Mouse (Mus musculus) monocyte, adult 59 days (primary cell): ENCODE results near the gene 9130023H24Rik. TPM values are rescaled to one million over a fixed set of nuclear protein-coding genes. Genes with fewer than 3 reads are reported as not detected.

Experiments used
- total RNA-seq, 2 experiments: library from RNA; stranded (reverse); gene quantifications; one replicate each; pipeline ENCODE4 v1.2.4; 2023

Gene 9130023H24Rik
- total RNA-seq: 1 to 10 TPM; 1.9 to 2.3 TPM

DNA sequence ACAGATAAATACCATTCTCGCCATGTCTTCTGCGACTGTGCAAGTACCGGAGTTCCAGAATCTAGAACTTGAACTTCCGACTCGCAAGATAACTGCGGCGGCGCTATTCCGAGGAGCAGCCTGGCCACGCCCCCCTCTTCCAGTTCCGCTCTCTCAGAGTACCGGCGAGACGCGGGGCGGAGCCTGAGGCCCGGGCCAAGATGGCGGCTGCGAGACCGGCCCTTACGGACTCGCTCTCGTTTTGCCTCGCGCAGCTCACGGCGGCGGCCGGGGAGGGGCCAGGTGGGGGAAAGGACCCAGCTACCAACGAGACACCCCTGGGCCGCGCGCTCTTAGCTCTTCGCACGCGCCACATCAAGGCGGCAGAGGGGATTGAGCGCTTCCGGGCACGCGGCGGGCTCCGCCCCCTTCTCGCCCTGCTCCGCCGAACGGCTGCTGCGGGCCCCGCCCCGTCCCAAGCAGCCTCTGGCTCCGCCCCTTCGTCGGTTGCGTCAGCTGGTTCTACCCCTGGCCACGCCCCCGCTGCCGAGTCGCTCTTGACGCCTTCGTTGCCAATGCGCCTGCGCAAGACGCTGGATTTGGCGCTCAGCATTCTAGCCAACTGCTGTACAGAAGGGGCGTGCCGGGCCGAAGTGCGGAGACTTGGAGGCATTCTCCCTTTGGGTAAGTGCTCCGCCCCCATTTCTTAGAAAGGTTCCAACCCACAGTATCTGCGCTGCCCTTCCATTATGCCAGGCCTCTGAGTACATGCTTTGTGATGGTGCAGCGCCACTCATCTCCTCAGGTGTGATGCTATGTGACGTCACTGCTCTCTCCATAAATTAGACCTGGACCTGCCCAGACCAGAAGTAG lies at the start of gene 9130023H24Rik:
9130023H24Rik (minus strand) TSS at position 105 of the 852 bp plus-strand sequence.

DNA sequence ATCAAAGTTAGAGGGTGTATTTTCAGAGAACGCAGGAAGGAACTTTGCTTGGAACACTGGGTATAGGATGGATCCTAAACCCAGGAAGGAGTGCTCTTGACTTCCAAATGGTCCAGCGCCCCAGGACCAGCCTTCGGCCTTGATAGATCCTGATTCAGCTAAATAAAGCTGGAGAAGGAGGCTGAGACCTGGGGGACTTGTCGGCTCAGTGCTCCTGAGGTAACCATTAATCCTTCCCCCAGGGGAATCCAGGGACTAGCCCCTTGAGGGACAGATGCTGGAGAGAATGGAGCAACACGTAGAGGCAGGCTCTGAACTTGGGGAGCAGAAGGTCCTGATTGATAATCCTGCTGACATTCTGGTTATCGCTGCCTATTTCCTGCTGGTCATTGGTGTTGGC lies 27.6 kb upstream of the 9130023H24Rik start, which contains the start of gene Slc5a2:
Slc5a2 (plus strand) TSS at position 247 of the 400 bp plus-strand sequence.

DNA sequence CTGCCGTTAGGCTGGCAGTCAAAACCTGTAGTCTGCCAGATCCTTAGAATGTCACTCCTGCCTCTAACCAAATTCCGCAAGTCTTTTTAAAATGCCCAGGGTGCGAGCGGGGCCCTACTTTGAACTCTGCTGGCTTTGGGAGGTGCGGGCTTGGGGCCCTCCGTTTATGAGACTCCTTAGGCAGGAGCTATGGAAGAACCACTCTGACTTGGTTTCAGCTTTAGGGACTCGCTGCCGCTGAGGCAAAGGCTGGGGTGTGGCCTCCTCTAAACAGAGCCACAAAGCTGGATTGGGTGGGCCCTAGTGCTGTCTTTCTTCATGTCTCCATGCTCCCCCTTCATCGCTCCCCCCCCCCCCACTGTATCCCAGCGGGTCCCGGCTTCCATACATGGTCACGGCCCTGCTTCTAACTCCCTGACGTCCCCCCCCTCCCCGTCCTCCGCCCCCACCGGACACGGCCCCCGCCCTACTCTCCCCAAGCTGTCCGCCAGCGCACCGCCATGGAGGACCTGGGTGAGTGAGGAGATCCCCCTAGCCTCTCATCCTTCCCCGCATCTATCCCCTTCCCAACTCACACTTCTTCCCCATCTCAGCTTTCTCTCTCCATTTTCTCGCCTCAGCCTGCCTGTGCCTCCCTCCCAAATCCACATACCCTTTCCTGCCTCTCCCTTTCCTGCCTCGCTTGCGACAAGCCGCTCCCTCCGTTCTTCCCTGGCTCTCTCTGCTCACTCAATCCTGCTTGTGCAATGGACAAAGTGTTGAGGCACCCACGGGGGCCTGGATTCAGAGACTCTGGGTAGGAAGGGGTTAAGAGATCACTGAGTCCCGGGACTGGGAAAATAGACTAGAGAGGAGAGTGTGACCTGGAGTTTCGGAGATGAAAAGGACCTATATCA lies 8.9 kb upstream of the 9130023H24Rik start, which contains the start of gene Tgfb1i1:
Tgfb1i1 (plus strand) TSS at position 317 of the 896 bp plus-strand sequence.

DNA sequence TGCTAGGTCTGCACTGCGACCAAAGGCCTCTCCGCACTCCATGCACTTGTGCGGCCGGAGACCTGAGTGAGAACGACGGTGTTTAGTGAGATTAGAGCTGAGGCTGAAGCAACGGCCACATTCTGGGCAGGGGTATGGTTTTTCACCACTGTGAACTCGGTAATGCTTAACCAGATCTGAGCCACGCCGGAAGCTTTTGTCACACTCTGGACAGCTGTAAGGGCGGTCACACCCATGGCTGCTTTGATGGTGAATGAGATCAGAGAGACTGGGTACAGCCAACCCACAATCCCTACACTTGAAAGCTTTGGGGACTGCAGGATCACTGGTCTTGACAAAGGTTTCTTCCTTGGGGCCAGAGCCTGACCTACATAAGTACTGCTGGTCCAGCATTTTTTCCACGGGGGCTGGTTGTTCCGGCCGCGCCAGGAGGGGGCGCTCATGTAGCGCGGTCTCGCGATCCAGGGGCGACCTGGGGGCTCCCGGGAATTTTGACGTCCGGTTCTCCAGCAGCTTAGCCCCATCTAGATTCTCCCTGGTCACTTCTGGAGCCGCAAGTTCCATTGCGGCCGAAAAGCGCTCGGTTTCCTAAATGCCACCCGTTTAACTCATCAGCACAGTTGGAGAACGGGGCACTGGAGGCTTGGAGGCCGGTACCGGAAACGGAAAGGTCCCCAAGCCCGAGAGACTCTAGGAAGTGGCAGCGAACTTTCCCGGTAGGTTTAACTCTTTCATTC lies 807 bp downstream of the 9130023H24Rik start, which contains the start of gene Armc5:
Armc5 (plus strand) TSS at position 487 of the 737 bp plus-strand sequence.

DNA sequence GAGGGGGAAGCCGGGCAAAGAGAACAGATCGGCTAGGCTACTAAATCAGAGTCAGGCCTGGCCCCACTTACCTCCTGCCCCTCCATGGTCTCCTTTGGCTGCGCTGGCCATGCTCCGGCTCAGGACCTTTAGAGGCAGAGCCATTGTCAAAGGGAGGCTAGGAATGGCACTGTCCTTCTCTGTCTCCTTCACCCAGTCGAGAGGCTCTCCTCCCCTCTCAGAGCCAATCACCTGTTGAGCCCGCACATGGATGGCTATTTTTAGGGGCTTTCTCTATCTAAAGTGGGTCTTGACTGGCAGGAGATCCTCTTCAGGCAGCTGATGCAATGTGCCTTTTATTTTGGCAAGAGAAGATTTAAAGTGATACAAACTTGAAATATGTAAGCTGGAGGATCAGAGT lies 31.7 kb downstream of the 9130023H24Rik start, which contains the start of gene Cox6a2:
Cox6a2 (minus strand) TSS at position 236 of the 400 bp plus-strand sequence.

Other genes with a start within 250 kb of the 9130023H24Rik start
- 10 to 100 TPM; 60.4 to 89.0 TPM for gene Pycard, start 244.2 kb downstream of the 9130023H24Rik start, total RNA-seq
- gene Trim72, start 234.1 kb downstream of the 9130023H24Rik start, total RNA-seq: under 1 TPM in 1 of 2 experiments, not detected in 1; 0.64 TPM
- gene Itgam, start 175.4 kb downstream of the 9130023H24Rik start, total RNA-seq: 100 to 1,000 TPM; 557 to 582 TPM
- gene Gm49368, start 175.3 kb downstream of the 9130023H24Rik start, total RNA-seq: 10 to 100 TPM; 12.8 to 19.9 TPM
- gene Itgax, start 108.5 kb downstream of the 9130023H24Rik start, total RNA-seq: 100 to 1,000 TPM; 242 to 261 TPM
- gene Itgad, start 83.7 kb downstream of the 9130023H24Rik start, total RNA-seq: 100 to 1,000 TPM; 222 to 241 TPM
- not detected for gene Cox6a2, start 31.6 kb downstream of the 9130023H24Rik start, total RNA-seq
- gene Armc5, start 689 bp downstream of the 9130023H24Rik start, total RNA-seq: 10 to 100 TPM; 20.6 to 25.3 TPM
- gene Tgfb1i1, start 8.8 kb upstream of the 9130023H24Rik start, total RNA-seq: 1 to 10 TPM; 1.1 to 1.6 TPM
- gene Slc5a2, start 27.6 kb upstream of the 9130023H24Rik start, total RNA-seq: not detected
- gene BC017158, start 60.1 kb upstream of the 9130023H24Rik start, total RNA-seq: 10 to 100 TPM; 23.8 to 25.0 TPM
- 100 to 1,000 TPM; 120 to 142 TPM for gene Rgs10, start 180.7 kb upstream of the 9130023H24Rik start, total RNA-seq
- gene Tial1, start 223.7 kb upstream of the 9130023H24Rik start, total RNA-seq: 100 to 1,000 TPM; 127 to 130 TPM